Mouse (Mus musculus): ENCODE measurements around the gene Spats1.

DNA sequence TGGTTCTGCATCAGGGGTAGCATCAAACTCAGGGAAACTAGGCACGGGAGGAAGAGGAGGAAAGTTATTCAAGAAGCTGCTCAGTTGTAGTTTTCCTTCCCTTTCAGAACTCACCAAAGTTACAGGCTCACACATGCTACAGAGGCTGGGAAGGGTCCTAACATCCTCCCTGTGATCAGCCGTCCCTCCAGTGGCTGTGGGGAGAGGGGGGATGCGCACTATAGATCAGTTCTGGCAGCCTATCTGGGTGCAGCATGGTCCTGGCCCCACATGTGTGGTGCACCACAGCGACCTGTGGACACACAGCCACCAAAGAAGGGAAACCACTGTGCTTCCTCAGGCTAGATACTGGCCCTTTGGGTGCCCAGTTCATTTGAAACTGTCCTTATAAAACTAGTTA is 16.7 kb downstream of the Spats1 start:
- TF ChIP-seq CTCF (IDR thresholded peaks at IDR 0.05; ENCODE audit: extremely low read depth, insufficient read length, insufficient replicate concordance, low read depth, low read length), result no peak
- no peak for TF ChIP-seq POLR2A (IDR thresholded peaks at IDR 0.05; ENCODE audit: low read depth, low read length)

Measured in small intestine, adult 2 months (tissue).